Mouse (Mus musculus) heart, embryonic 16.5 days (tissue): ENCODE data around the gene Rxfp2. TPM values are rescaled to one million over a fixed set of nuclear protein-coding genes. Genes with fewer than 3 reads are reported as not detected.

Experiments used
- ATAC-seq: fragments of 200-750 bp; cut with Nextera tagmentation; replicated peaks from 2 replicates; pipeline ENCODE4 v1.8.0; 2017; ENCODE audit warnings: moderate number of reproducible peaks; ENCODE audit not compliant: insufficient read depth, low FRiP score; ENCODE audit errors: extremely low read depth
- H3K27ac ChIP-seq: fragments of 300-500 bp; sonication (generic); 2 replicates; pipeline ENCODE4 v1.5.1; 2014; ENCODE audit warnings: mild to moderate bottlenecking, low read length, control low read depth, moderate library complexity
- H3K27me3 ChIP-seq: fragments of 300-500 bp; sonication (generic); 2 replicates; pipeline ENCODE4 v1.6.1; 2014; ENCODE audit warnings: low read length, mixed read lengths; ENCODE audit not compliant: control insufficient read depth, insufficient read depth
- H3K36me3 ChIP-seq: fragments of 300-500 bp; sonication (generic); 2 replicates; pipeline ENCODE4 v1.6.1; 2014; ENCODE audit not compliant: control insufficient read depth, insufficient read depth
- H3K4me1 ChIP-seq: fragments of 300-500 bp; sonication (generic); 2 replicates; pipeline ENCODE4 v1.6.1; 2014; ENCODE audit warnings: low read length, mixed read lengths; ENCODE audit not compliant: control insufficient read depth, insufficient read depth
- H3K4me2 ChIP-seq: fragments of 300-500 bp; sonication (generic); 2 replicates; pipeline ENCODE4 v1.6.1; 2014; ENCODE audit warnings: low read depth, mild to moderate bottlenecking, control low read depth, low read length
- H3K4me3 ChIP-seq: fragments of 300-500 bp; sonication (generic); 2 replicates; pipeline ENCODE4 v1.5.1; 2014; ENCODE audit warnings: mild to moderate bottlenecking, control low read depth, low read length
- H3K9ac ChIP-seq: fragments of 300-500 bp; sonication (generic); 2 replicates; pipeline ENCODE4 v1.6.1; 2014; ENCODE audit warnings: low read length, control low read depth
- H3K9me3 ChIP-seq: fragments of 300-500 bp; sonication (generic); replicated peaks from 2 replicates; pipeline ENCODE4 v1.6.1; 2016; ENCODE audit warnings: low read length; ENCODE audit not compliant: control insufficient read depth
- WGBS: fragments of 180-500 bp; shearing (Covaris S2); extraction: QIAGEN DNeasy Blood & Tissue Kit; methylation state at CpG from one replicate; pipeline ENCODE4 v1.1.7; 2014; 5-methylcytosine and 5-hydroxymethylcytosine counted together
- polyA plus RNA-seq: library from polyadenylated mRNA; unstranded; fragments of >200 nt; fragmentation: Nextera tagmentation; extraction: Ambion mirVana; gene quantifications from 2 replicates; pipeline ENCODE4 v1.2.1, GENCODE M21; 2015

The Rxfp2 gene
- polyA plus RNA-seq, 1 experiment from 2014 or later: 0.21 TPM

DNA sequence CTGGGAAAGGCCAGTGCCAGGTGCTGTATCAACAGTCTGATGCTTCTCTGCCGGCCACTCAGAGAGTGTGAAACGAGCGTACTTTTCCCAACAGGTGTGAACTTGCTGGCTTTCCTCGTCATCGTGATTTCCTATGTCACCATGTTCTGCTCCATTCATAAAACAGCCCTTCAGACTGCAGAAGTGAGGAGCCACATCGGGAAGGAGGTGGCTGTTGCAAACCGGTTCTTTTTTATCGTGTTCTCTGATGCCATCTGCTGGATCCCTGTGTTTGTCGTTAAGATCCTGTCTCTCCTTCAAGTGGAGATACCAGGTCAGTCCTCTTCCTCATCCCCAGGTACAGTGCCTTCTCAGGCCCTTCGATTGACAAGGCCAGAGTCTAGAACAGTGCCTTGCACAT is 51.6 kb downstream of the Rxfp2 start:
- H3K27ac ChIP-seq: no peak overlapping the region
- WGBS: 16% methylated on average over 10 of the region's 10 CpGs
- H3K4me2 ChIP-seq: peak overlapping the region; percentile 26; the same call in 1 of the 2 replicates
- no peak overlapping the region for H3K9ac ChIP-seq
- H3K4me1 ChIP-seq: no peaks in the 10 kb centered on the region
- ATAC-seq: no peak
- no peaks in the 10 kb centered on the region for H3K36me3 ChIP-seq
- no peaks in the 10 kb centered on the region for H3K27me3 ChIP-seq
- H3K4me3 ChIP-seq: no peak overlapping the region
- no peaks in the 10 kb centered on the region for H3K9me3 ChIP-seq

DNA sequence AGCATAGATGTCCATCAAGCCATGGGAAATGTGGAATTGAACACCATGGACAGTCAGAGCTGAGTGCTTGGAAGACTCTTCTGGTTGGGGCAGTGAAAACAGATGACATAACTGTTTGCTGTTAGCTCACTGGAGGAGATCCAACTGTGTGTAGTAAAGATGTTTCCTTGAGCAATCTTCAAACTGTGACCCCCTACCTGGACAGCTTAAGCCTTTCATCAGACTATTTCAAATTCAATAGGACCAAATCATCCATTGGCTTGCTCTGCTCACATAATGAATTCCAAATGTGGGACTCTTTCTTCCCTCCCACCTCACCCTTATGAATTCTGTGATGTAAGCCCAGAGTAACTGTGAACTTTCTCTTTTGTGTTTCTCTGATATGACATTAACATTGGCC is 53.3 kb downstream of the Rxfp2 start:
- H3K36me3 ChIP-seq: no peaks in the 10 kb centered on the region
- no peak for ATAC-seq
- no peaks in the 10 kb centered on the region for H3K4me1 ChIP-seq
- no peaks in the 10 kb centered on the region for H3K27me3 ChIP-seq
- H3K27ac ChIP-seq: no peak overlapping the region
- no peak overlapping the region for H3K9ac ChIP-seq
- H3K4me3 ChIP-seq: no peak overlapping the region
- no peaks in the 10 kb centered on the region for H3K9me3 ChIP-seq
- H3K4me2 ChIP-seq: no peak overlapping the region

DNA sequence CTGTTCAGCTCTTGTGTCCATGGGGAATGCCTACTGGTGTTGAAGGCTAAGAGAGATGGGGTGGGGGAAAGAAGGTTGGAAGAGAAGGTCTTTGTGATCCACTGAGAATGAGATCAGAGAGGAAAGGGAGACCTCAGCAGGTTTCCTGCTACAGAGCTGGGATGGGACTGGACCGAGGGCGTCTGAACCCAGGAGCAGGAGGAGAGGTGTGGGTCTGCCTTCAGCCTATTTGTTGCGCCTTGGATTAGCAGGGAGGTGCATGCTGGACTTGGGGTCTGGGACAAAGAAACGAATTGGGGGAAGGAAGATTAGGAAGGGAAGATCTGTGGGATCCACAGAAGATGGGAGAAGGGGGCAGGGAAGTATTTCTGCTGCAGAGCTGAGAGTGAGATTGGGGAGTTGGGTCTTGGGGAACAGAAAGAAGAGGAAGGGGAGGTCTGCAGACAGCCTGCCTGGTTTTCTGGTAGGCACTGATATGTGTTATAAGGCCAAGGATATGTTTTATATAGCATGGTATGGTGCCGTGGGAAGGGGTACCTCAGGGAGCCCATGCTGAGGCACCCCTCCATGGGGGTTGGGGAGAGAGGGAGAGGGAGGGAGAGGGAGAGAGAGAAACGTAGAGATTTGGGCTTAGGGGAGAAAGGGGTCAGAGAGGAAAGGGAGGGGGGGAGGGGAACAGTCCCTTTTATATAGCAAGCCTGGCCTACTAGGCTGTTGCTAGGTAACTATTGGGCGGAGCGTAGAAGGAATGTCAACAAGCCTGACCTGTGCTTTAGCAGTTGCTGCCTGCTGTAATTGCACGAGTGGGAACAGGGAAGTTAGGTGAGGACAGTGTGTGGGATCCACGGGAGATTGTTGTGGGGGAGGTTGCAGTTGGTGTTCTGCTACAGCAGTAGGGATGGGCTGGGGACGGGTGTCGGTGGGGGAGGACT is 61.7 kb downstream of the Rxfp2 start:
- WGBS: 28% methylated on average over 12 of the region's 12 CpGs
- Histone ChIP-seq H3K4me3 (peak overlapping the region; percentile 19), H3K27ac (no peak overlapping the region), H3K36me3 (no peaks in the 10 kb centered on the region), H3K4me2 (peak overlapping the region; percentile 51), H3K4me1 (peaks cover 2% of the 10 kb centered on the region; the same call in 1 of the 2 replicates), H3K9me3 (no peaks in the 10 kb centered on the region), H3K27me3 (no peaks in the 10 kb centered on the region), H3K9ac (no peak overlapping the region)
- ATAC-seq: peak; percentile 67

DNA sequence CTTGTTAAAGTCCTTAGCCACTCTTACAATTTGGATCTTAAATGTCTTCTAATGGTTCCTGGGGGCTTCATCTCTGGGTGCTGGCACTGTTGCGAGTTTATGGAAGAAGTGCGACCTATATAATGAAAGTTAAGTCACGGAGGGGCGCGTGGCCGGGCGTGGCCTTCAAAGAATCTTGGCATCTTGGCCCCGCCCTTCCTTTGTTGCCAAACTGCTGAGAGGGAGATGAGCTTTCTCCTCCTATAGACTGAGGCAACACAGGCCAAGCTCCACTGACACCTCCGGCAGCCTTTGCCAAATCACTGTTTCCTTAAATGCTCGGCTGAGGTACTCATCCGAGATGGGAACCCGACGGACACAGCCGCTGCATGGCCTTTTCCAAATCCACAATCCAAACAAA is 64.2 kb downstream of the Rxfp2 start:
- H3K4me3 ChIP-seq: no peak overlapping the region
- no peak overlapping the region for H3K27ac ChIP-seq
- no peaks in the 10 kb centered on the region for H3K36me3 ChIP-seq
- no peaks in the 10 kb centered on the region; the same call in 1 of the 2 replicates for H3K9me3 ChIP-seq
- WGBS: 84% methylated on average over 14 of the region's 14 CpGs
- H3K4me2 ChIP-seq: no peak overlapping the region
- no peaks in the 10 kb centered on the region for H3K27me3 ChIP-seq
- no peak for ATAC-seq
- peaks cover 2% of the 10 kb centered on the region; the same call in 1 of the 2 replicates for H3K4me1 ChIP-seq
- no peak overlapping the region for H3K9ac ChIP-seq

DNA sequence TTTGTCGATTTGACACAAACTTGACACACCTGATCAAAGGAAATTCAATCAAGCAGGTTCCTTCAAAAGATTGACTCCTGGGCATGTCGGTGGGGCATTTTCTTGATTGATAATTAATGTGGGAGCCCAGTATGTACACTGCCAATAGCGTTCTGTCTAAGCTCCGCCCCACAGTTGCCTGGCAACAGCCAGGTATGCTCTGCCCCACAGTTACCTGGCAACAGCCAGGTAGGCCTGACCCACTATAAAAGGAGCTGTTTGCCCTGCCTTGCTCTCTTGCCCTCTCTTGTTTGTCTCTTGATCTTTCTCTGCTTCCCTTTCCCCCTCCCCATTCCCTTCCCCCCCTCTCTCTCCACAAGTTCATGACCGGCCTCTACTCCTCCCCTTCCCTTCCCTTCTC is 64.7 kb downstream of the Rxfp2 start:
- 57% methylated on average over 5 of the region's 5 CpGs for WGBS
- H3K4me2 ChIP-seq: no peak overlapping the region
- H3K9ac ChIP-seq: no peak overlapping the region
- H3K4me3 ChIP-seq: no peak overlapping the region
- no peaks in the 10 kb centered on the region for H3K36me3 ChIP-seq
- no peak for ATAC-seq
- H3K27ac ChIP-seq: no peak overlapping the region
- no peaks in the 10 kb centered on the region for H3K27me3 ChIP-seq
- H3K4me1 ChIP-seq: peaks cover 2% of the 10 kb centered on the region; the same call in 1 of the 2 replicates
- H3K9me3 ChIP-seq: no peaks in the 10 kb centered on the region; the same call in 1 of the 2 replicates

DNA sequence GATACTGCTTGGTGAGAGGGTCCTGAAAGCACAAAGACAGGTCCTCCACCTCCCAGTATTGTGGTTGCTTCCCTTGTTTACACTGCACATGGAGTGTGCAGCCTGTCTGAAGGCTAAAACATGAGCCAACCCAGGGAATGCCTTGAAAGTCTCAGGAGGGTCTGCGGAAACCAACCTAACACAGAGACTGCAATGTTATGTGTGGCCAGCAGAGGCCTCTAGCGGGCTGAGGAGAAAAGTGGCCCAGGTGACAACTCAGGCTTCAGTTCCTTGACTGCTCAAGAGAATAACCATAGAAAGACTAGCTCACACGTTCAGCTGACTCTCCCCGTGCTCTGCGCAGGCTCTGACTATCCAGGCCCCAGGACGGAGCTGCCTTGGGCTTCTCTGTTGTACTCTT is 79.1 kb downstream of the Rxfp2 start:
- 5% methylated on average over 6 of the region's 6 CpGs for WGBS
- Histone ChIP-seq H3K4me3 (no peak overlapping the region), H3K9ac (peak overlapping the region; percentile 43; the same call in 1 of the 2 replicates), H3K36me3 (no peaks in the 10 kb centered on the region), H3K27ac (no peak overlapping the region), H3K27me3 (no peaks in the 10 kb centered on the region), H3K4me2 (peak overlapping the region; percentile 34; the same call in 1 of the 2 replicates), H3K4me1 (no peaks in the 10 kb centered on the region), H3K9me3 (no peaks in the 10 kb centered on the region)
- ATAC-seq: peak; percentile 67

DNA sequence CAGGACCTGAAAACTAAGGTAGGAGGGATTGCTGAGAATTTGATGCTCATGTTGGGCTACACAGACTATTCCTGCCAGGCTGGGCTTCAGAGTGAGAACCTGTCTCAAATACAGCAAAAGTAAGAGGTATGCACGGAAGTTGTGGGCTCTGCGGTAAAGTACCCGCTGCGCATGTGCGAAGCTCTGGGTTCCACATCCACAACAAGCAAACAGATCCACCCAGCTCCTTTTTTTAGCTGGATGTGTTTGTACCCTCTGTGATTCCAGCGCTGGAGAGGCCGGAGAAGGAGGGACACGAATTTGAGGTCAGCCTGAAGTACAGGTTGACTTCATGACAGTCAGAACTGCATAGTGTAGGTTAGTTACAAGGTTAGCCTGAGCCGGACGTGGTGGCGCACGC is 80.3 kb downstream of the Rxfp2 start:
- no peaks in the 10 kb centered on the region for H3K27me3 ChIP-seq
- ATAC-seq: no peak
- 89% methylated on average over 12 of the region's 12 CpGs for WGBS
- H3K27ac ChIP-seq: no peak overlapping the region
- no peaks in the 10 kb centered on the region for H3K4me1 ChIP-seq
- H3K4me3 ChIP-seq: no peak overlapping the region
- no peaks in the 10 kb centered on the region for H3K9me3 ChIP-seq
- no peak overlapping the region for H3K9ac ChIP-seq
- H3K36me3 ChIP-seq: no peaks in the 10 kb centered on the region
- H3K4me2 ChIP-seq: no peak overlapping the region

DNA sequence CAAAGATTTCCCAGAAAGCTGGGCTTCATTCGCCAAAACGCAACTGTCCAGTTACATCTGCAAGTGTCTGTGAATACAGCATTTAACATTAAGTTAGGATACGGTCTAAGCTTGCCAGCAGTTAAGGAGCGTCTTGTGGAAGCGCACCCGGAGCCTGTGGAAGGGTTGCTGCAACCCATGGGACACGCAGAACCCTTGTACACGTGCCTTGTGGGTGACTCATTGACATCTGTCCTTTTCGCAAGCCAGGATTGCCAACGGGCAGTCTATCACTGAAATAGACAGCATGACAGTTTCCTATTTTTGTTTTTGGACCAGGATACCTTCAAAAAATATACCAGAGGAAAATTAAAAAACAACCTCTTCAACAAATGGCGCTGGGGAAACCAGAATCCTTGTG is 83.3 kb downstream of the Rxfp2 start:
- WGBS: 76% methylated on average over 11 of the region's 11 CpGs
- Histone ChIP-seq H3K9ac (no peak overlapping the region), H3K27me3 (no peaks in the 10 kb centered on the region), H3K4me1 (no peaks in the 10 kb centered on the region), H3K4me2 (no peak overlapping the region), H3K27ac (no peak overlapping the region), H3K4me3 (no peak overlapping the region), H3K9me3 (no peaks in the 10 kb centered on the region), H3K36me3 (no peaks in the 10 kb centered on the region)
- ATAC-seq: no peak

DNA sequence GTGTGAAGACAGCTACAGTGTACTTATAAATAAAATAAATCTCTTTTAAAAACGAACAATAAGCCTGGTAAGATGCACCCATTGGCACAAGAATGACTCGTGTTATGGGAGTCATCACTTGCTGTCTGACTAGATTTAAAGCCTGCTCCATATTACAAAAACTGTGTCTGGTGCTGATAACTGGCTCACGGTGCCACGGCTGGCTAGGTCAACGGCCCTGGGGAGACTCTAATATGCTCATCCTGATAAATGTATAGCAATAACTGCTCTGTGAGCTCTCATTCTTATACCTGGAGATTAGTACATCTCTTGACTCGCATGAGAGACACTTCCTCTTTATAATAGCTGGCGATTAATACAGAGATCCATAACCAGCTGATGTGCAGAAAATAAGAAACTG is 87.9 kb downstream of the Rxfp2 start:
- 84% methylated on average over 7 of the region's 7 CpGs for WGBS

More for the DNA sequence above, 87.9 kb downstream of the Rxfp2 start:
- Histone ChIP-seq H3K4me1 (no peaks in the 10 kb centered on the region), H3K36me3 (no peaks in the 10 kb centered on the region), H3K4me2 (no peak overlapping the region), H3K27me3 (no peaks in the 10 kb centered on the region), H3K9ac (no peak overlapping the region), H3K9me3 (no peaks in the 10 kb centered on the region), H3K4me3 (no peak overlapping the region), H3K27ac (no peak overlapping the region)
- ATAC-seq: no peak
